Mouse (Mus musculus) embryonic fibroblast, embryonic 13.5 days (primary cell): ENCODE data around the gene Dlg2.

Source experiments
- CTCF ChIP-seq: IDR thresholded peaks from 2 replicates; pipeline ENCODE4 v1.5.1; 2011; ENCODE audit warnings: mild to moderate bottlenecking, control low read depth, low read length, moderate library complexity, borderline replicate concordance; ENCODE audit not compliant: insufficient read depth
- POLR2A ChIP-seq: IDR thresholded peaks from 2 replicates; pipeline ENCODE4 v1.6.1; 2011; ENCODE audit warnings: low read depth, mild to moderate bottlenecking, control low read depth, low read length, moderate library complexity

GRCm38 (mm10) chr7:92186341-92186740 is 1709.9 kb downstream of the Dlg2 start:
- no peak for TF ChIP-seq POLR2A
- TF ChIP-seq CTCF = no peak
